Mouse (Mus musculus) c-Kit-positive CD71-positive TER-119-positive erythroid progenitor cells, embryonic 14.5 days (primary cell): Measurements from ENCODE around the gene Dpf3.

Source experiments
- DNase-seq: peaks from one replicate; pipeline ENCODE4 v3.0.0-alpha.2; 2013; ENCODE audit warnings: low spot score

The Dpf3 gene

GRCm38 (mm10) chr12:83496336-83496735 is 8.8 kb upstream of the Dpf3 start:
- DNase-seq, result no peak

DNA sequence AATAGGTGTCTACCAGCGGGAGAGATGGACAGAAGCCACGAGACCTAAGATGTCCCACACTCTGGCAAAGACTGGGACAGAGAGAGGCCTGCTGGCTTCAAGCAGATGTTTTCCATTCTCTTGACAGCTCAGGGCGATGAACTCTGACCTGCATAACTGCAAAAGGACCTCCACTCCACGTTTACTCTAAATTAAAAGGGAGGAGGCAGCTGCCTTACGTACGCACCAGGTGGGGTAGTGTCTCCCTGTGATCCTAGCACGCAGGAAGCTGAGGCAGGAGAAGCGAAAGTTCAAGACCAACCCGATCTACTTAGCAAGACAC is 8.4 kb upstream of the Dpf3 start:
- no peak for DNase-seq

GRCm38 (mm10) chr12:83495248-83495960 is 7.9 kb upstream of the Dpf3 start:
- no peak for DNase-seq

GRCm38 (mm10) chr12:83494196-83494595 is 6.7 kb upstream of the Dpf3 start:
- no peak for DNase-seq

DNA sequence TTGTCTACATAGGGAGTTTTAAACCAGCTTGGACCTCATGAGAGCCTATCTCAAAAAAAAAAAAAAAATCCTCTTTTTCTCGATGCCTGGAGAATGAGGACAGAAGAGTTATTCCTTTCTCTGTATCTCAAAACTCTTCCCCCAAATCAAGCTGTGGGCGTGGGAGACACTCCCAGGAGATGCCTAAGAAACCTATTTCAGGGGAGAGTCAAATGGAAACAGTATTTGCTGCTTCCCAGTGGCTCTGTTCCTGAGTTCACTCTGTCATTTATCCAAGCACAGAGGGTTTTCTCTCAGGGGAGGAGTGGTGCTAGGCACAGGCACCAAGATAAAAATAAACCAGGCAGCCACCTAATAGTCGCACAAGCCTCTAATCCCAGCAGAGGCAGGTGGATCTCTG is 5.3 kb upstream of the Dpf3 start:
- no peak for DNase-seq

DNA sequence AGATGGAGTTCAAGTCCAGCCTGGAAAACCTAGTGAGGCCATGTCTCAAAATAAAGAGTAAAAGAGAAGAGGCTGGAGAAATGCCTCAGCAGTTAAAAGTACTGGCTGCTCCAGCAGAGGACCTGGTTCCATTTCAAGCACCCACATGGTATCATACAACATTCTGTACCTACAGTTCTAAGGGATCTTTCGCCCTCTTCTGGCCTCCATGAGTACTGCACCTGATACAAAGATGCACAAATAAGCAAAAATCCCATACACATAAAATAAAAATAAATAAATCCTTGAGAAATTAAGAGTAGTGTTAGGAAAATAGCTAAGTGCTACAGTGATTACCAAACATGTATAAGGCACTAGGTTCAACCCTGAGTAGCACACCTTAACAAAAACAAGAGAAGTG is 4.1 kb upstream of the Dpf3 start:
- peak; percentile 40 for DNase-seq

- DNase-seq, result peak; percentile 24
Measured at GRCm38 (mm10) chr12:83489748-83490147, 2.2 kb upstream of the Dpf3 start.

DNA sequence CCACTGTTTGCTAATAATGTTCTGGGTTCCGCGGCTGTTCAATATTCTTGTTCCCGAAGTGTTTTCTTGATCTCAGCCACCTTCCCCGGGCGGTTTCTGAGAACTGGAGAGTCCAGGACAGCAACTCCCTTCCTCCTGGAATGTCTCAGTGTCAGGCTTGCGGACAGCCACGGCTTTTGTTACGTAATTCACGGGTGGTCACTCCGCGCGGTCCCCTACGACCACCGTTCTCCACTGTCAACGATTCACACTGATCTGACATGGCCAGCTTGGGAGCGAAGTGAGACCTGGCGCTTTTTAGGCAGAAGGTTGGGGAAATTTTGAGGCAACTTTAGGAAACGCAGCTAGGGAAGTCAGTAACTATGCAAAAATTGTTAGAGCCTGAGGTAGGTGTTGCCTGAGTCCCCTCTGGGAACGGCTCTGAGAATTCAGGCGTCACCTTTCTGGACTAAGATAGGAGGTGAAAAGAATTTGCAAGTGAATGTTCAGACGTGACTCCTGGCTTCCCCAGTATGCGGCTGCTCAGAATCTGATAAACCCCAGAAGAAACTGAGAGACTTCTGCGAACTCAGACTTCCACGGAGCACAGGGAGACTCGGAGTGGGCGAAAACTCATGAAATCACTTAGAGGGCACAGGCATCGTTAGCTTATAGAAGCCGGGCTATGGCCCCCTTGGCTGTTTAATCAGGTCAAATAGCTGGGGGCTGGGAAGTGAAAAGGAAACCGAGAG is 860 bp upstream of the Dpf3 start:
- DNase-seq, result peak; percentile 80

DNA sequence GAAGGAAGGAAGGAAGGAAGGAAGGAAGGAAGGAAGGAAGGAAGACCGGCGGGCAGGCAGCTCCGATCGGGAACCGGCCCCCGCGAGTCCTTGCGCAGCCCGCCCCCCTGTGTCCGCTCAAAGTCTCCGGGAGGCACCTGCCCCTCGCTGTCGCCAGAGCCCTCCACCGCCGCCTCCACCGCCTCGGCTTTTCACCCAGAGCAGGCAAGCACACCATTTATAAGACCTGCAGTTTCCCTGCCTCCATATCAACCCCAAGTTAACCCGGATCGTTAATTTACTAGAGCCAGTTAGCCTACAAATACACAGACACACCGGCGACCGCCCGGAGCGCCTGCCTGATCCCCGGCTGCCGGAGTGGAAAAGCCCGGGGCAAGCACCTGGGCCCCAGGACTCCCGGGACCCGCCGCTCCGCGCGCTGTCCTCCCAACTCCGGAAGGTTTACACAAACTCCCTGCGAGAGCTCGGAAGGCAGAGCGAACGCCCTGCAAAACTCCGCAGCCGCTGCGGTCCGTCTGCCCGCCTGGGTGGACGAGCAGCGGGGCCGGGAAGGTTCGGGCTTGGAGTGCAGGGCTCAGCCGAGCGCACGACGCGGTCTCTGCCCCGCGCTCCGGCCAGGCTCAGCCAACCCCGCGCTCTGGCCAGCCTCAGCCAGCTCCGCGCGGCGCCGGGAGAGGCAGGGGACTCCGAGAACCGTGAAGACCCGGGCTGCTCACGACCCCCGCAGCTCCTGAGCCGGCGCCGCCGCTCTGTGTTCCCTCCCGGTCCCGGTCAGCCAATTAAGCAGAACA is 650 bp downstream of the Dpf3 start:
- peak; percentile 41 for DNase-seq

GRCm38 (mm10) chr12:83485911-83486670 is 1.4 kb downstream of the Dpf3 start:
- DNase-seq, result peak; percentile 29

DNA sequence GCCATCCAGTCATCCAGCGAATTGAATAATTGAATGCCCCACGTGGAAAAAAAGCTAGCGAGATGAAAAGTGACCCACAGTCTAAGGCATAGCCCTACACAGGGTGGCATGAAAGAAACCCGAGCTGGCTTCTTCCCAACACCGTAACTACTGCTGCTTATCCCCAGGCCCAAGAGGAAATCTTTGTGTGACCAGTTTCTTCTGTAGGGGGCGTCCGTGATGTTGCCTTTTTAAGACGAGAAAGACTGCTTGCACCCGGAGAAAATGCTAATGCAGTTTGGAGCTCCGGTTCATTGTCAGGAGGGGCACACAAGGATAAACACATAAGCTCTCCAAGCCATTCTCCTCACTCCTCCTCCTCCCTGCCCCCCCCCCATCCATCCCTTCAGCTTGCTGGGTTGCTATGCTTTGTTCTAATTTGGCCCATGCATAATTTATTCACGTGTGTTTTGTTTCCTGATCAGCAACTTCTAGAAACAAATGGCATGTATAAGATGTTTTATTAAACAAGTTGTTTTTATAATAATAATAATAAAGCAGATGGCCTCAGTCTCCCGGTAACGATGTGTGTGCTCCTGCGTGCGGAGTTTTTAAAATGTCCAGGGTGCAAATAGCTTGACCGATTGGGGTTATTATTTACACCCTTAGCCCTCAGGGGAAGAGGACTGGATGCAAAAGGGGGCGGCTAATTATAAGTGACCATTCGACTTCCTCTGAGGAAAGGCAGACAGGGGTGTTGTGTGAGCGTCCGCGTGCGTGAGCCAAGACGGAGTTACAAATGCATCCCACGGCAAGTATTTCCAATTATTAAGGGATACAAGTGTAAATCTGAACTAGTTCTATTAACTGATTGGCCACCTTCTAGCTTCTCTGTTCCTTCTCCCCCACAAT is 2.4 kb downstream of the Dpf3 start:
- DNase-seq, result no peak

- no peak for DNase-seq
Measured at GRCm38 (mm10) chr12:83483653-83484052, 3.9 kb downstream of the Dpf3 start.

- no peak for DNase-seq
Measured at GRCm38 (mm10) chr12:83481439-83481838, 6.1 kb downstream of the Dpf3 start.

- DNase-seq, result no peak
Measured at GRCm38 (mm10) chr12:83479818-83480401, 7.6 kb downstream of the Dpf3 start.

- peak; percentile 56 for DNase-seq
Measured at GRCm38 (mm10) chr12:83479140-83479539, 8.4 kb downstream of the Dpf3 start.

DNA sequence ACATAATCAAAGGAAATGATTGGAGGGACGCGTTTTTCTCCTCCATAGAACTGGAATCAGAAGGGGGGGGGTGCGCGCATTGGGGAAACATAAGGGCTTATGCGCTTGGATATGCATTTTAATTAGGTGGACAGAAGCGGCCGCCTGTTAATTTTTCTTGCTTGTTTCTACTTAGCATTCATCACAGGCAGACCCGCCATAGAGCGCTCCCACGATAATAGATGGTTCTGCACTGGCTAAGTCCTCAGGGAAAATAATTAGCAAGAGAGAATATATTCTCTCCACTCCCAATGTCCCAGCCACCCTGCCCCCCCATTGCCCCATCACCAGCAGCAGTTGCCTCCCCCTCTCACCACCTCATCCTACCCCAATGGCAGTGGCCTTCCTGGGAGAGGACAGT is 11.2 kb downstream of the Dpf3 start:
- DNase-seq, result no peak

- DNase-seq, result no peak
Measured at GRCm38 (mm10) chr12:83475419-83475818, 12.1 kb downstream of the Dpf3 start.

- no peak for DNase-seq
Measured at GRCm38 (mm10) chr12:83473987-83474600, 13.4 kb downstream of the Dpf3 start.

DNA sequence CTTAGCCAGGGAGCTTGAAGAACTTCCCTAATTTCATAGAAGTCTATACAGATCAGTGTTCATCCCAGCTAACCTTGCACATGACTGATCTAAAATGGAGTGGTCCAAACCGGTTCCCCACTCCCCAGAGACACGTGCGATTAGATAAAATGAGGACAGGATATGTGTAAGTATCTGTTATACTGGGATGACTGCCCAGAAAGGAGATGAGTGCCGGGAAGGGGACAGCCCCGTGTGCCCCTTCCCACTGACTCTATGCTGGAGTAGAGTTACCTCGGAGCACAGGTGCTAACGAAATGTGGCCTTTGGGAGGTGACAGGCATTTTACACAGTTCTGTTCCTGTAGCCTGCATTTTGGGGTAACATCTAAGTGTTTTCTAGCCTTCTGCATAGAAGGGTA is 15.8 kb downstream of the Dpf3 start:
- no peak for DNase-seq

DNA sequence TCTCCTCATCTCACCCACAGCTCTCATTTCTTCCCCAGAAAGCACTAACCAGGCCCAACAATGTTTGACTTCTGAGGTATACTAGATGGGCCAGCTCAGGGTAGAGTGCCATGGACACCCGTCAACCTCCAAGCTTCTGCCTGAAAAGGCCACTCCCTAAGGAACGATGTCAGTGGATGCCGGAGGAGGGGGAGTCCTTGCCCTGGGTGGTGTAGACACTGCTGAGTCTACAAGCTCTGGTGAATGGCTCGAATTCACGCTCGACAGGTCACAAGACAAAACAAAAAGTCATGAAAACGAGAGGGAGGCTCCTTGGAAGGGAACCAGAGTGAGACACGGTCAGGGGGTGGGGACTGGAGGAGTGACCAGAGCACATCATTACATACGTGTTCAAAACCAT is 17.4 kb downstream of the Dpf3 start:
- no peak for DNase-seq
